Mouse (Mus musculus): Measurements from ENCODE around the gene Macc1. TPM values are rescaled to one million over a fixed set of nuclear protein-coding genes. Genes with fewer than 3 reads are reported as not detected.
A peak's percentile ranks its signal among the peaks of the same experiment; 100 is the strongest.

Macc1 gene
- polyA plus RNA-seq, 1 experiment from 2014 or later: 0.08 TPM

DNA sequence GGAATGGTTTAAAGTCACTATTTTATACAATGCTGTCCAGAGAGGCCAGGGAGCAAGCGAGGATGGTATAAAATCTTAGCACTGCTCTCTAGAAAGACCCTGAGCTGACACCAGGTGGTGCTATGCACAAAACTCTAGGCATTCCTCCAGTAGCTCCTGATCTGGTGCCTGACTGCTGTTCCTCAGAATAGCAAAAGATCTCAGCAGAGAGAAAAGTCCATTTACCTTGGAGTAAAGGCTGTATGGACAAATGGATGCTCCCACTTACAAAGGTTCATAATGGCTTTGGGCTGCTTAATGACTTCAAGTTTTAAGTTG lies 112.8 kb downstream of the Macc1 start:
- DNase-seq (ENCODE audit: low spot score): peak; percentile 64
- Histone ChIP-seq H3K27me3 (ENCODE audit: control insufficient read depth, insufficient read depth, low read length) (no peaks in the 10 kb centered on the region), H3K9ac (ENCODE audit: low read length) (no peak overlapping the region), H3K4me2 (ENCODE audit: low read depth, low read length, severe bottlenecking) (no peak overlapping the region), H3K27ac (ENCODE audit: low read depth, low read length) (no peak overlapping the region), H3K4me3 (ENCODE audit: low read depth, low read length) (no peak overlapping the region), H3K4me1 (replicated peaks; ENCODE audit: control insufficient read depth, insufficient read depth, low read length) (no peaks in the 10 kb centered on the region), H3K36me3 (ENCODE audit: control insufficient read depth, insufficient read depth, low read length) (no peaks in the 10 kb centered on the region), H3K9me3 (ENCODE audit: control insufficient read depth, low read length) (no peaks in the 10 kb centered on the region)
- WGBS: 65% methylated on average over 1 of the region's 1 CpGs
- peak; percentile 90 for ATAC-seq (replicated peaks; ENCODE audit: low FRiP score)

DNA sequence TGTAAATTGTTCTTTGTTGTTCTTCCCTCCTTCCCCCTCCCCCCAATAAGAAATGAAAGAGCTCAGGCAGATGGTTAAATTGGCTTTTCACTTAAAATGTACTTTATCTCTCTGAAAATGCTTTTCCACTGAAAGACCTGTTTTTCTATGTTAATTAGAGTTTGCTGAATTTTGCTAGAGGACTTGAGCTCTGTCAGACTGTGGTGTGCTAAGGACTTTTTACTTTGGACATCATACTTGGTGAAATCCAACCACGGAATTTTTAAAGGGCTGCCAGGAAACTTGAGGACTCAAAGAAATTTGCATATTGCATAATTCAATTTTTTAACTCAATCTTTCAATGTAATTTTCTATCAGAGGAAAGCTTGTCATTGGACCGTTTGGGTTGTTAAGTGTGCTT lies 126.7 kb downstream of the Macc1 start:
- Histone ChIP-seq H3K9ac (ENCODE audit: low read length) (no peak overlapping the region), H3K27me3 (ENCODE audit: control insufficient read depth, insufficient read depth, low read length) (no peaks in the 10 kb centered on the region), H3K27ac (ENCODE audit: low read depth, low read length) (no peak overlapping the region), H3K36me3 (ENCODE audit: control insufficient read depth, insufficient read depth, low read length) (no peaks in the 10 kb centered on the region), H3K4me1 (replicated peaks; ENCODE audit: control insufficient read depth, insufficient read depth, low read length) (no peaks in the 10 kb centered on the region), H3K9me3 (ENCODE audit: control insufficient read depth, low read length) (no peaks in the 10 kb centered on the region), H3K4me2 (ENCODE audit: low read depth, low read length, severe bottlenecking) (no peak overlapping the region), H3K4me3 (ENCODE audit: low read depth, low read length) (no peak overlapping the region)
- no peak for ATAC-seq (replicated peaks; ENCODE audit: low FRiP score)
- 77% methylated on average over 2 of the region's 2 CpGs for WGBS
- DNase-seq (ENCODE audit: low spot score): no peak

DNA sequence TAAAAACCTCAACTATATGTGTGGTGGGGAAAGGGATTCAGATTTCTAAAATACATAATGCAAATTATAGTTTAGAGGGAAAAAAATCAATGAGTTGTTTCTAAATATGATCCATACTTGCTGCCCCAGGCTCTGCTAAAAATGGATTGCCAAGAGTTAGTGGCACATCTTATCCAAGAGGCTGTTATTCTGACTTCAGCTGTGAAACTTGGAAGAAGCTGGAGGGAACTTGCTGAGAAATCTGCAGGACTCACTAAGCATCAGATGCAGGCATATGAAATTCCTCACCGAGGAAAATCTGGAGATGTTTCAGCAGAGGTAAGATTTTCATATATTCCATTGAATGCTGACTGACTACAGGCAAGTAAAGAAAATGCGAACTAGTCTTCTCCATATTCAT lies 136.0 kb downstream of the Macc1 start:
- DNase-seq (ENCODE audit: low spot score) (no peak), ATAC-seq (replicated peaks; ENCODE audit: low FRiP score) (no peak)
- Histone ChIP-seq H3K36me3 (ENCODE audit: control insufficient read depth, insufficient read depth, low read length) (no peaks in the 10 kb centered on the region), H3K9me3 (ENCODE audit: control insufficient read depth, low read length) (no peaks in the 10 kb centered on the region), H3K9ac (ENCODE audit: low read length) (no peak overlapping the region), H3K27me3 (ENCODE audit: control insufficient read depth, insufficient read depth, low read length) (no peaks in the 10 kb centered on the region), H3K27ac (ENCODE audit: low read depth, low read length) (no peak overlapping the region), H3K4me3 (ENCODE audit: low read depth, low read length) (no peak overlapping the region), H3K4me1 (replicated peaks; ENCODE audit: control insufficient read depth, insufficient read depth, low read length) (no peaks in the 10 kb centered on the region), H3K4me2 (ENCODE audit: low read depth, low read length, severe bottlenecking) (no peak overlapping the region)
- 95% methylated on average over 2 of the region's 2 CpGs for WGBS

DNA sequence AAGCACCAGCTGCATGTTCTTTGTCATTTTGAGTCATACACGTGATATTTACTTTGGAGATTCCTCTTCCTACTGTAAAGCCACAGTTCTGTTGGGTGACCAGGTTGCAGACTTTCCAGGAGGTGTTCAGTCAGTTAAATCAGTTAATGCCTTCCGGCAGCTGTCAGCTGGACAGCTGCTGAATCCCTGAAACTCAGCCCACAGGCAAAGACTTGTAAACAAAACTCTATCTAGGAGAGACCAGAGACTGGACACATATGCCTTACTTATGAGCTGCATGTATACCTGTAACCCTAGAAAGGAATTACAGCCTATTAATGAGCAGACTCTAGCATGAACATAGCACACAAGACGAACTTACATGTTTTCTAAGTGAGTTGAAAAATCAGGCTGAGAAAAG lies 137.2 kb downstream of the Macc1 start:
- no peaks in the 10 kb centered on the region for H3K4me1 ChIP-seq (replicated peaks; ENCODE audit: control insufficient read depth, insufficient read depth, low read length)
- no peak for ATAC-seq (replicated peaks; ENCODE audit: low FRiP score)
- no peak for DNase-seq (ENCODE audit: low spot score)
- H3K4me2 ChIP-seq (ENCODE audit: low read depth, low read length, severe bottlenecking): no peak overlapping the region
- no peaks in the 10 kb centered on the region for H3K27me3 ChIP-seq (ENCODE audit: control insufficient read depth, insufficient read depth, low read length)
- no peaks in the 10 kb centered on the region for H3K36me3 ChIP-seq (ENCODE audit: control insufficient read depth, insufficient read depth, low read length)
- 67% methylated on average over 3 of the region's 3 CpGs for WGBS
- no peak overlapping the region for H3K9ac ChIP-seq (ENCODE audit: low read length)
- no peak overlapping the region for H3K4me3 ChIP-seq (ENCODE audit: low read depth, low read length)
- H3K27ac ChIP-seq (ENCODE audit: low read depth, low read length): no peak overlapping the region
- H3K9me3 ChIP-seq (ENCODE audit: control insufficient read depth, low read length): no peaks in the 10 kb centered on the region

DNA sequence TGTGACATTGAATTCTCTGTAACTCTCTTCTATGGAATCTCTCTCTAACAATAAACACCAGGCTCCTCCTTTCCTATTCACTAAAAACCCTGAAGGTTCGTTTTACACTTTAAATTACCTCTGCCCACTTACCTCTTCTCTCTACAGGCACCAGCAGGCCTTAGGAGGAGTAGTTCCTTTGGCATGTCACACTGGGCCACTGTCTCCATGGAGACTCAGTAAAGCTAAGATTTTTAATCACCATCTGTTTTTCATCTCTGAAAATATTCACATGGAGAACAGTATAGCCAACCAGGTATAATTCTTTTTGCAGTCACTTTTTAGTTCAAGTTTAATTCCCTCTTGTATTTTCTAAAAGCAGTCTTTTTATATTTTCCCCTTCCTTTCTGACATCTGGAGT lies 140.0 kb downstream of the Macc1 start:
- no peak for ATAC-seq (replicated peaks; ENCODE audit: low FRiP score)
- no peak overlapping the region for H3K9ac ChIP-seq (ENCODE audit: low read length)
- WGBS: 21% methylated on average over 1 of the region's 1 CpGs
- DNase-seq (ENCODE audit: low spot score): no peak
- no peaks in the 10 kb centered on the region for H3K27me3 ChIP-seq (ENCODE audit: control insufficient read depth, insufficient read depth, low read length)
- no peak overlapping the region for H3K27ac ChIP-seq (ENCODE audit: low read depth, low read length)
- no peak overlapping the region for H3K4me3 ChIP-seq (ENCODE audit: low read depth, low read length)
- no peaks in the 10 kb centered on the region for H3K9me3 ChIP-seq (ENCODE audit: control insufficient read depth, low read length)
- no peak overlapping the region for H3K4me2 ChIP-seq (ENCODE audit: low read depth, low read length, severe bottlenecking)
- no peaks in the 10 kb centered on the region for H3K36me3 ChIP-seq (ENCODE audit: control insufficient read depth, insufficient read depth, low read length)
- no peaks in the 10 kb centered on the region for H3K4me1 ChIP-seq (replicated peaks; ENCODE audit: control insufficient read depth, insufficient read depth, low read length)

DNA sequence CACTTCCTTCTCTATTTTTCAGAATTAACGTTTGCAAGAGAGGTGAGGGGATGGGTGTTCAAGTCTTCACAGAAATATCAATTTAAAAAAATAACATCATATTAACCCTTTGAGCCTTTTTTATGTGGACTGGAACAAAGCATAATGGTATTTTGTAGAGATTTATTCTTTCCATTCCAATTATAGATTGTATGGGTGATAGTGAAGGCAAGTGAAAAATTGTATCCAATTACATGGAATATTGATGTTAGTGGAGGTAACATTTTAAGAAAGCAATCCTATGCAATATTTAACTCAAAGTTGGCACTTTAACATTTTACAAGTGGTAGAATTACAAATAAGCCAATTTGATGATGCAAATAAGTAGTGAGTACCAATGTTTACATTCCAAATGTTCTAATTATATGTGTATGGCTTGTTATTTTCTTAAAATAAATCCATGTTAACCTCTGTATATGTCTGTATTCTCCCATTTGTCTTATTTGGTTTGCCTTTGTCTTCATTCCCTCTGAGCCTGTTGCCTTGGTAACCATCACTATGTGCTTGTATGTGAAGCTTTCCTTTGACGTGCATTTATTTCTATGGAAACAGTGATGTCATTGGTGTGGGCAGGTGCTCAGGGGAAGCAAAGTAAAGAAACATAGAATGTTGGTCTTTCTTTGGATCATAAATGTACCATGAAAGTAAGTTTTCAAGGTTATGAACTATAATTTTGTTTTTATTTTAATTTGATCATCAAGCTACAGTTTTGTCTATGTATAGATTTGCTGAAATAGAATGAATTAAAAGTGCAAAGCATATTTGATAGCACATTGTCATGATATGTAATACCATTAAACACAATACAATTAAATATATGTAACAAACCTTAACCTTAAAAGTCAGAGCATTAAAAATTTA lies 150.2 kb downstream of the Macc1 start:
- H3K27ac ChIP-seq (ENCODE audit: low read depth, low read length): no peak overlapping the region
- no peak overlapping the region for H3K9ac ChIP-seq (ENCODE audit: low read length)
- H3K4me3 ChIP-seq (ENCODE audit: low read depth, low read length): no peak overlapping the region
- H3K36me3 ChIP-seq (ENCODE audit: control insufficient read depth, insufficient read depth, low read length): no peaks in the 10 kb centered on the region
- H3K4me1 ChIP-seq (replicated peaks; ENCODE audit: control insufficient read depth, insufficient read depth, low read length): no peaks in the 10 kb centered on the region
- no peaks in the 10 kb centered on the region for H3K9me3 ChIP-seq (ENCODE audit: control insufficient read depth, low read length)
- WGBS: 45% methylated on average over 2 of the region's 2 CpGs
- ATAC-seq (replicated peaks; ENCODE audit: low FRiP score) (peak; percentile 94), DNase-seq (ENCODE audit: low spot score) (no peak)
- H3K27me3 ChIP-seq (ENCODE audit: control insufficient read depth, insufficient read depth, low read length): no peaks in the 10 kb centered on the region
- no peak overlapping the region for H3K4me2 ChIP-seq (ENCODE audit: low read depth, low read length, severe bottlenecking)

DNA sequence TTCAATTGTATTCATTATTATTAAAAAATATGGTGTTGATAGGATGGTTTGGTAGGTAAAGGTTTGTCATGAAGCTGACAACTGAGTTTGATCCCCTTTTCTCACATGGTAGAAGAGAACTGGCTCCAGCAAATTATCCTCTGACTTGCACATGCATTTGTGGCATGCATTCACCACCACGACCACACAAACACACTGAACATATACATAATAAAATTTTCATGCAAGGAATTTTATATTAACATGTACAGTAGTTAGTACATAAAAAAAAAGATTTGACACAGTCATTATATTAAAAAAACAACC lies 150.8 kb downstream of the Macc1 start:
- Histone ChIP-seq H3K9ac (ENCODE audit: low read length) (no peak overlapping the region), H3K4me1 (replicated peaks; ENCODE audit: control insufficient read depth, insufficient read depth, low read length) (no peaks in the 10 kb centered on the region), H3K36me3 (ENCODE audit: control insufficient read depth, insufficient read depth, low read length) (no peaks in the 10 kb centered on the region), H3K27me3 (ENCODE audit: control insufficient read depth, insufficient read depth, low read length) (no peaks in the 10 kb centered on the region), H3K27ac (ENCODE audit: low read depth, low read length) (no peak overlapping the region), H3K4me2 (ENCODE audit: low read depth, low read length, severe bottlenecking) (no peak overlapping the region), H3K9me3 (ENCODE audit: control insufficient read depth, low read length) (no peaks in the 10 kb centered on the region), H3K4me3 (ENCODE audit: low read depth, low read length) (no peak overlapping the region)
- 73% methylated on average over 1 of the region's 1 CpGs for WGBS
- ATAC-seq (replicated peaks; ENCODE audit: low FRiP score) (peak; percentile 48; the same call in 1 of the 2 replicates), DNase-seq (ENCODE audit: low spot score) (no peak)

DNA sequence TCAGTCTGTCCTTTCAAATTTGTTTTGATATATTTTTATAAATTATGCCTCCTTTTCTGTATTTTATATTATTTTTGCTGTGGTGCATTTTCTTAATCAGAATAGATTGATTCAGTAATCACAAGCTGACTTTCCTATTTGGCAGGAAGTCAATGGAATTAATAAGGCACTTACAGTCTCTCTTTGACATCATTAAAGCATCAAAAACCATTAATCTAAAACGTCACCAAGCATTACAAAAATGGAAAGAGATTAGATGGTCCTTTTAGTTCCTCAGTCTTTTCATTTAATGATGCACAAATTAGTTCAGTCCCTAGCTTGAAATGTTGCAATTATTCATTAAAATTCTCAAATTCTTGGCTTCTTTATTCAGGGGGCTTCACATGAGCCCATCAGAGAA lies 153.6 kb downstream of the Macc1 start:
- Histone ChIP-seq H3K27me3 (ENCODE audit: control insufficient read depth, insufficient read depth, low read length) (no peaks in the 10 kb centered on the region), H3K4me2 (ENCODE audit: low read depth, low read length, severe bottlenecking) (no peak overlapping the region), H3K9ac (ENCODE audit: low read length) (no peak overlapping the region), H3K4me3 (ENCODE audit: low read depth, low read length) (no peak overlapping the region), H3K9me3 (ENCODE audit: control insufficient read depth, low read length) (no peaks in the 10 kb centered on the region), H3K4me1 (replicated peaks; ENCODE audit: control insufficient read depth, insufficient read depth, low read length) (no peaks in the 10 kb centered on the region), H3K36me3 (ENCODE audit: control insufficient read depth, insufficient read depth, low read length) (no peaks in the 10 kb centered on the region), H3K27ac (ENCODE audit: low read depth, low read length) (no peak overlapping the region)
- DNase-seq (ENCODE audit: low spot score) (no peak), ATAC-seq (replicated peaks; ENCODE audit: low FRiP score) (no peak)
- WGBS: 46% methylated on average over 1 of the region's 1 CpGs

DNA sequence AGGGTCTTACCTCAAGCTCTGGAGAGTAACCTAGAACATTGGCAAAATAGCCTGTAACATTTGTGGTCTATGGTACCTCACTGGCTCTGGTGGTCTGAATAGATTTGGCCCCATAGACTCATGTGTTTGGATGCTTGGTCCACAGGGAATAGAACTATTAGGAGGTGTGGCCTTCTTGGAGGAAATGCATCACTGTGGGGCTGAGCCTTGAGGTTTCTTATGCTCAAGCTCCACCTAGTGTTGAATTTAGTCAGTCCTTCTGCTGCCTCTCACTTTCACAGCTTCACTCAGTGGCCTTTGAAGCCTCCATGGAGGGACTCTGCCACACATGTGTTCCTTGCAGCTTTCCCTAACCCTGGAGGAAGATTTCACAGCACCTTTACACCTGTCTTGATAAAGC lies 156.2 kb downstream of the Macc1 start:
- no peak overlapping the region for H3K9ac ChIP-seq (ENCODE audit: low read length)
- no peaks in the 10 kb centered on the region for H3K27me3 ChIP-seq (ENCODE audit: control insufficient read depth, insufficient read depth, low read length)
- H3K4me3 ChIP-seq (ENCODE audit: low read depth, low read length): no peak overlapping the region
- no peak for DNase-seq (ENCODE audit: low spot score)
- no peaks in the 10 kb centered on the region for H3K4me1 ChIP-seq (replicated peaks; ENCODE audit: control insufficient read depth, insufficient read depth, low read length)
- no peaks in the 10 kb centered on the region for H3K9me3 ChIP-seq (ENCODE audit: control insufficient read depth, low read length)
- H3K36me3 ChIP-seq (ENCODE audit: control insufficient read depth, insufficient read depth, low read length): no peaks in the 10 kb centered on the region
- no peak overlapping the region for H3K27ac ChIP-seq (ENCODE audit: low read depth, low read length)
- ATAC-seq (replicated peaks; ENCODE audit: low FRiP score): peak; percentile 70
- no peak overlapping the region for H3K4me2 ChIP-seq (ENCODE audit: low read depth, low read length, severe bottlenecking)

All from forebrain, embryonic 11.5 days (tissue).